Mouse (Mus musculus) A20 (cell line): ENCODE measurements around the gene Fam8a1.

Experiments
- DNase-seq: peaks from one replicate; pipeline ENCODE4 v3.0.0-alpha.2; 2011; ENCODE audit warnings: low read depth, low spot score

Gene Fam8a1

GRCm38 (mm10) chr13:46674601-46675000, 5.3 kb downstream of the Fam8a1 start:
- no peak for DNase-seq

GRCm38 (mm10) chr13:46677721-46678120, 8.4 kb downstream of the Fam8a1 start:
- no peak for DNase-seq

DNA sequence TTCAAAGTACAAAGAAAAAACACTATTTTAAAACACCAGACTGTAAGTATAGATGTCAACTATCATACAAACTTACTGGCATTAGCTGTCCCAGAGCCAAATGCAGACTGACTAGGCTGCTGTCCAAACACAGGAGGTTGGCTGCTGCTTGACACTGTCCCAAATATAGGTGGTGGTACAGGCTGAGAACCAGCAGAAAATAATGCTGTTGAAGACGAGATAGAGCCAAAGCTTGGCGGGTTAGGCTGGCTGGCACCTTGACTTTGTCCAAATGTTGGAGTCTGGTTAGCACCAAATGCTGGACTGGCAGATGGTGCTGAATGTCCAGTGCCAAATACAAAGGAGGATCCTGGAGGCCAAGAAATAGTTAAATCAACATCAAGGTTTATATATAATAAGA, 13.6 kb downstream of the Fam8a1 start:
- DNase-seq, result no peak

GRCm38 (mm10) chr13:46683370-46683769, 14.0 kb downstream of the Fam8a1 start:
- DNase-seq, result no peak

DNA sequence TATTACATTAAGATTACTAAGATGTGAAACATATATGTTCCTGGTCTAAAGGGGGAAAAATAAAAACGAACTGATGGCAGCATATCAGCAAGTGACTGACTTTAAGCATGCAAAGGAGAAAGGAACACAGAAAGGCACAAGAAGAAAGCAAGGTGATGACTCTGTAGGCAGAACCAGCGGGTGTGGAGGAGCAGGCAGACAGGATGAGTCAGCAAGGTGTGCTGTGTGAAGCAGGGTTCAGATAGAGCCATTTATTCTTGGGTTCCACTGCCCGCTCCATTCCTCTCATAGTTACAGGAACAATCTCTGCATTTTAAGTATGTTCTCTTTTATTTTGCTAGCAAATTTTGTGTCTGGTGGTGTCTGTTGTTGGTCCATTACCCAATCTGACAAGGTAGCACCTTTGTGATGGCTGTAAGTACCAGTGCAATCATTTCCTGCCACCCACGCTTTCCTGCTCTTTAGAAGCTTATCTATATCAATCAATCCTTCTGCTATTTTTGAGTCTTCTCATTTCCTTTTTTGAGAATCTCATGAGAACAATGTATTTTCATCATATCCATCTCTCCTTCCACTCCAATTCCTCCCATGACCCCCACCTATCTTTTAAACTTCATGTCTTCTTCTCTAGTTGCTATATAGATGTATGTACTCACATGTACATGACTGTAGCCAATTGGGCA, 21.4 kb downstream of the Fam8a1 start:
- DNase-seq, result peak; percentile 10

DNA sequence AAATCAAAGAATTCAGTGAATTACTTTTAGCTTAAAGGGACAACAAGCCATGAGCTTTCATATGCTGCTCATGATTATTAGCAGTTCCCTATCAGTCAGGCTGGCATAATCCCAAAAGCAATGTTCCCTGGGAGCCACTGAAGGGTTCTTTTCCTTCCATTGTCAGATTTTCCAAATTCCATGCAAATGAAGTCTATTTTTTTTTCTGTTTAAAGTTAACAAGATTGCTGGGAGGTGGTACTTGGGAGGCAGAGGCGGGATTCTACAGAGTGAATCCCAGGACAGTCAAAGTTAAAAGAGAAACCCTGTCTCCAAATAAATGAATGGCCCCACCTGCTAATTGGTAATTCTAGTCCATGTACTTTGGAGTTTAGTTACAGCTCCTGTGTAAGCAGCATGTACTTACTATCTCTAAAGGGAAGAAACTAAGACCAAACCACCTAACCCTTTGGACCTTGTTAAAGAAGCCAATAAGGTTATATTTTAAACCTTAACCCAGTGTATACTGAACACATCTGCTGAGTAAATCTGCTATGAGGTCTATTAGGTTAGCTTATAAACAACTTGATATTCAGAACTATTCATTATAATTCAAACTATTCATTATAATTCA, 26.1 kb downstream of the Fam8a1 start:
- DNase-seq, result no peak

- DNase-seq, result no peak
These were observed 26.6 kb downstream of the Fam8a1 start for GRCm38 (mm10) chr13:46695932-46696331.

- DNase-seq, result peak; percentile 32
These were observed 27.5 kb downstream of the Fam8a1 start for GRCm38 (mm10) chr13:46696788-46697187.

- DNase-seq, result no peak
These were observed 30.1 kb downstream of the Fam8a1 start for GRCm38 (mm10) chr13:46699372-46699771.

GRCm38 (mm10) chr13:46701486-46701885, 32.2 kb downstream of the Fam8a1 start:
- DNase-seq, result peak; percentile 70

DNA sequence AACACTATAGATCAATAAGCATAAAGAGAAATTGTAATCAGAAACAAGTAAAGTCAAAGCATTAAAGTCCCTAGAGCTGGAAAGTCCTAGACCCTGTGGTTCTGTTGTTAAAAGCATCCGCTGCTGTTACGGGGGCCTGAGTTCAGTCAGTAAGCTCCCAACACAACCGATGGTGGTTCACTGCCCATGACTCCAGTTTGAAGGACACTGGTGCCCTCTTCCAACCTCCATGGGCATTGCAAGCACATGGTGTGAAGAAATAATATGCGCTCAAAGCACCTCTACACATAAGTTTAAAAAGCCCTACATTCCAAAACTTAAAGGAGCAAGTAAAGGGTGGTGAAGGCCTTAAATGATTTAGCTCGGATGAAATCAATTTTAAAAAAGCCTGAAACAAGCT, 33.8 kb downstream of the Fam8a1 start:
- DNase-seq, result peak; percentile 40

DNA sequence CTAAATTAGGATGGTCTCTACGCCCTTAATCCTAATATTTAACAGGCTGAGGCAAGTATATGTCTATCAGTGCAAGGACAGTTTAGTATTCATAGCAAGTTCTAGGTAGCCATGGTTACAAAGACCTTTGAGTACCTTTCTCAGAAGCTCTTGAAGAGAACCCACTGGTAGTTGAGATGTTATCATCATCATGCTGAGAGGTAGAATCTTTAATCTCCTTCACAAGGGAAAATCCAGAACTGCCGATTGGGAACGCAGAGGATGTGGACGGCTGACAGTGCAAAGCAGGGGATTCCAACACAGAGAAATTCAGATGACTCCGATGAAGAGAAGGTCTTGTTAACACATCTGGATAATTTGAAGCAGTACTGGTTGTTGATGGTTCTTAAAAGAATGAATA, 44.2 kb downstream of the Fam8a1 start:
- DNase-seq, result no peak

- DNase-seq, result peak; percentile 79
These were observed 46.8 kb downstream of the Fam8a1 start for GRCm38 (mm10) chr13:46715976-46716639.

DNA sequence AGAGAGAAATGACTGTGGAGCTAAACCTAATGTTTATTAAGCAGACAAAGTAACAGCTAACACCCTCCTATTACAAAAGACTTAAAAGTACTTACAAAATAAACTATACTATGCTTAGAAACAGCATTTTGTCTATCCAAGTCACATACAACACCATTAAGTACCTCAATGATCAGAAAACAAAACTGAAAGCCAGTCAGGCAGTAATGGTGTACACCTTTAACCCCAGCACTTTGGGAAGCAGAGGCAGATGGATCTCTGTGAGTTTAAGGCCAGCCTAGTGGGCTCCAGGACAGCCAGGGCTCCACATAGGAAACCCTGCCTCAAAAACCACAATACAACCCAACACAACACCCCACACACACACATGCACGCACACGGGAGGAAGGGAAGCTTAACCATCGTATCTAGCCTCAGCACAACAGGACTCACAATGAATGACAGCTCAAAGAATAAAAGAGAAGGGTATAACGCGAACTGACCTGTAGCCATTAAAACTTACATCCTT, 49.6 kb downstream of the Fam8a1 start:
- DNase-seq, result peak; percentile 41

- DNase-seq, result peak; percentile 75
These were observed 51.7 kb downstream of the Fam8a1 start for GRCm38 (mm10) chr13:46721009-46721408.

- peak; percentile 45 for DNase-seq
These were observed 55.0 kb downstream of the Fam8a1 start for GRCm38 (mm10) chr13:46724371-46724770.

- peak; percentile 60 for DNase-seq
These were observed 55.9 kb downstream of the Fam8a1 start for GRCm38 (mm10) chr13:46725227-46725626.

DNA sequence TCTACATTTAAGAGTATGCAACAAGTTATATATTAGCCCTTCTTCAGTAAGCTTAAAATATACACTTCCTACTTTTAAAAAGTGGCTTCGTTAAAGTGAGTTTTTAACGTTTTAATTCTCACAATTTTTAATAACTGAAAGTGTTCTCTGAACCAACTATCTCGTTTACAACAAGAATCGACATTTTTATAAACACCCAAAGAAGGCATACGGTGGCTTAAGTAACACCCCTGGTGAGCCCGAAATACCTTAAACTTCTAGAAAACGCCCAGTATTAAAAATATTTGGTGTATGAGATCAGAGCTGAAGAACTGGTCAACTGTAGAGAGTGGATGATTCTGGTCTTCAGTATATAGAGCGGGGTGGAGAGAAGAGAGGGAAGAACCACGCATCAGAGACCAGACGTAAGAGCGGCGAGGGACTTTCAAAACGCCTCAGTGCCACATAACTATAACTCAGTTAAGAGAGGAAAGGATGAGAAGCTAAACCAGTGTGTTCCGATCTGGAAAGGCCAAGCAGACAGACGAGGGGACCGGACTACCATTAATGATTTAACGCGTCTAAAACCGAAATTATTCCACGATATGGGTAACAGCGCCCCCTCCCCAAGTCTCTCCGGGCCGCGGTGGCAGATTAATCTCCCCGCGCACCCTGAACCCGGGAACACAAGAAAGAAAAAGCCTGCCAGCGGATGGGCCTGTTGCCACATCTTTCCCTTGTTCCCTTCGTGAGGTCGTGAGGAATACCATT, 57.1 kb downstream of the Fam8a1 start:
- DNase-seq, result peak; percentile 76

DNA sequence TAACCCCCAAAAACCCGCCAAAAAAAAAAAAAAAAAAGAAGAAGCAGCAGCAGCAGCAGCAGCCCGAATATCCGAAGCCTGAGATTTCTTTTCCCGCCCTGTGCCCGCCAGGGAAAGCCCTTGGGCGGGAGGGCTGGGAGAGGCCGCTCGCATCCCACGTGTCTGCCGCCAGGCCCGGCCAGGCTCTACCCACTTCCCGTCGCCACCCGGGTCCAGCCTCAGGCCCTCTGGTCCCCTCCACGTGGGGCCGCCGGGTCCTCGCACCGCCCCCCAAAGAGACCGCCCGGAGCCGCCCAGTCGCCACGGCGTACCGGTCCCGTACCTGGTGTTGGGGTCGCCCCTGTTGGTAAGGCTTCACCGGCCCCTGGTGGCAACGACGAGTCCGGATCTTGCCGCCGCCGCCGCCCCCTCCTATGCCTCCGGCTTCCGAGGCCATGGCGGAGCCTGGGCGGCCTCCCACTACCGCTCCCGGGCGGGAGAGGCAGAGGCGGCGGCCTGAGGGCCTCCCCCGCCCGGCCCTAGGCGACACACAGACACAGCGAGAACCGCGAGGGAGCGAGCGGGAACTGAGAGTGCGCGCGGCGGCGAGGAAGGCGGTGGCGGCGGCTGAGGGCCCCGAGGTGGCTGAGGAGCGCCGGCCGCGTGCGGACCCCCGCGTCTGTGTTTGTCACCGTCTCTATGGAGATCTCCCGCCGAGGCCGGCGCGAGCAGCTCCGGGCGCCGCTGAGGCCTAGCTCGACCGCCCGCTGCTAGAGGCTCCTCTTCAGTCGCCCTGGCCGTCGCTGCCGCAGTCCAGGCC, 57.9 kb downstream of the Fam8a1 start:
- DNase-seq, result peak; percentile 82
